Mouse (Mus musculus): ENCODE results near the gene 4930402H24Rik.

- TF ChIP-seq CTCF (IDR thresholded peaks at IDR 0.05; ENCODE audit: borderline replicate concordance, extremely low read depth, insufficient read depth, insufficient read length) (no peak), POLR2A (IDR thresholded peaks at IDR 0.05; ENCODE audit: borderline replicate concordance, extremely low read depth, insufficient read depth, insufficient read length, poor library complexity, severe bottlenecking) (no peak)
These were observed 74.2 kb downstream of the 4930402H24Rik start for GRCm38 (mm10) chr2:130832012-130832411.
